Mouse (Mus musculus) midbrain, embryonic 12.5 days (tissue): ENCODE measurements around the gene Ly9. TPM values are rescaled to one million over a fixed set of nuclear protein-coding genes. Genes with fewer than 3 reads are reported as not detected.

Experiments
- ATAC-seq: fragments of 200-750 bp; cut with Nextera tagmentation; 2 replicates; pipeline ENCODE4 v1.8.0; 2017; ENCODE audit warnings: low read depth, moderate TSS enrichment, moderate library complexity; ENCODE audit not compliant: low FRiP score
- H3K27ac ChIP-seq: fragments of 300-500 bp; sonication (generic); replicated peaks from 2 replicates; pipeline ENCODE4 v1.5.1; 2016; ENCODE audit warnings: mild to moderate bottlenecking
- H3K27me3 ChIP-seq: fragments of 300-500 bp; sonication (generic); 2 replicates; pipeline ENCODE4 v1.6.1; 2016; ENCODE audit warnings: mild to moderate bottlenecking
- H3K36me3 ChIP-seq: fragments of 300-500 bp; sonication (generic); 2 replicates; pipeline ENCODE4 v1.6.1; 2016
- H3K4me1 ChIP-seq: fragments of 300-500 bp; sonication (generic); 2 replicates; pipeline ENCODE4 v1.6.1; 2016
- H3K4me2 ChIP-seq: fragments of 300-500 bp; sonication (generic); replicated peaks from 2 replicates; pipeline ENCODE4 v1.6.1; 2016; ENCODE audit warnings: mild to moderate bottlenecking, moderate library complexity
- H3K4me3 ChIP-seq: fragments of 300-500 bp; sonication (generic); 2 replicates; pipeline ENCODE4 v1.5.1; 2016; ENCODE audit warnings: mild to moderate bottlenecking
- H3K9ac ChIP-seq: fragments of 300-500 bp; sonication (generic); replicated peaks from 2 replicates; pipeline ENCODE4 v1.6.1; 2016; ENCODE audit warnings: mild to moderate bottlenecking, moderate library complexity
- H3K9me3 ChIP-seq: fragments of 300-500 bp; sonication (generic); 2 replicates; pipeline ENCODE4 v1.6.1; 2016; ENCODE audit warnings: mild to moderate bottlenecking
- WGBS: fragments of 180-500 bp; shearing (Covaris S2); methylation state at CpG from one replicate; pipeline ENCODE4 v1.1.7; 2016; 5-methylcytosine and 5-hydroxymethylcytosine counted together
- polyA plus RNA-seq: library from polyadenylated mRNA; unstranded; fragments of >200 nt; fragmentation: Nextera tagmentation; extraction: Ambion mirVana; gene quantifications from 2 replicates; pipeline ENCODE4 v1.2.1, GENCODE M21; 2016

Ly9 gene
- polyA plus RNA-seq, 1 experiment from 2014 or later: not detected

- H3K4me1 ChIP-seq: no peaks in the 10 kb centered on the region
- WGBS: 77% methylated on average over 6 of the region's 6 CpGs
- H3K4me3 ChIP-seq: no peak overlapping the region
- H3K9me3 ChIP-seq: no peaks in the 10 kb centered on the region
- no peaks in the 10 kb centered on the region for H3K27me3 ChIP-seq
- no peaks in the 10 kb centered on the region for H3K36me3 ChIP-seq
- no peak for ATAC-seq
- no peak overlapping the region for H3K27ac ChIP-seq
- H3K9ac ChIP-seq: no peak overlapping the region
- H3K4me2 ChIP-seq: no peak overlapping the region
These were observed 22.0 kb upstream of the Ly9 start for GRCm38 (mm10) chr1:171629168-171629567.

DNA sequence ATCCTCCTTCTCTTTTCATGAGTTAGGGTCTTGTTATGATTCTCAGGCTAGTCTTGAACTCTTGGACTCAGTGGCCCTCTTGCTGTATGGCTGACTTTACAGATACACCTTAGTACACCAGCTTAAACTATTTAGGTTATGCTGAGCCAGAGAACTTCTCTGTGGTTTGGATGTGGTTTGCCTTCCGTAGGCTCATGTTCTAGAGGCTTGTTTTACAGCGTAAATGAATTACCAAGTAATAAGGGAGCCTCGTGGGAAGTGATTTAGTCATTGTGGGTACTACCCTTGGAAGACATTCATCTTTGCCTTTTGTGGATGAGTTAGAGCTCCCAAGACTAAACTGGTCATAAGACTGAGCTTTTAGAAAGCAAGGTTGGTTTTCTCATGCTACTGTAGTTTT is 20.6 kb upstream of the Ly9 start:
- no peak overlapping the region for H3K27ac ChIP-seq
- H3K36me3 ChIP-seq: no peaks in the 10 kb centered on the region
- no peak overlapping the region for H3K4me3 ChIP-seq
- H3K9me3 ChIP-seq: no peaks in the 10 kb centered on the region
- no peak for ATAC-seq
- H3K9ac ChIP-seq: no peak overlapping the region
- no peaks in the 10 kb centered on the region for H3K27me3 ChIP-seq
- no peaks in the 10 kb centered on the region for H3K4me1 ChIP-seq
- H3K4me2 ChIP-seq: no peak overlapping the region
- 91% methylated on average over 3 of the region's 3 CpGs for WGBS

DNA sequence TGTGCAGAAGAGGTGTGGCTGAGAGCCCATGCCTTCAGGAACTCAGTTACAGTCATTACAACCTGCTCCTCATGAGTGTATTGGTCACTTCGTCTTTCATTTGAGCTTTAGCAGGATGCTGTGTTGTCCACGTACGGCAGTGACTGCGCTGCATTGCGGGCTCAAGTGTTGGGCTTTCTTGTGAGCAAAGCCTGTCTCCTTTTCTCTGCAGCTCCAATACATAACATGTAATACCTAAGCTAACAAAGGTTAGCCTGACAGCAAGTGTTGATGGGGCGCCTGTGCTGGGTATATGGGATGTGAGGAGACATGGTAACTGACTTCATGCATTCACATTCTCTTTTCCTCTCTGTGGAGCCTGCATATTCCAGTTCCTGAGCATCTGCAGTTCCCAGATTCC is 12.9 kb upstream of the Ly9 start:
- 86% methylated on average over 6 of the region's 6 CpGs for WGBS
- H3K27ac ChIP-seq: no peak overlapping the region
- no peak overlapping the region for H3K4me3 ChIP-seq
- no peaks in the 10 kb centered on the region for H3K27me3 ChIP-seq
- no peak for ATAC-seq
- no peaks in the 10 kb centered on the region for H3K36me3 ChIP-seq
- H3K9ac ChIP-seq: no peak overlapping the region
- no peaks in the 10 kb centered on the region for H3K4me1 ChIP-seq
- H3K4me2 ChIP-seq: no peak overlapping the region
- H3K9me3 ChIP-seq: no peaks in the 10 kb centered on the region

- H3K27ac ChIP-seq: no peak overlapping the region
- H3K36me3 ChIP-seq: no peaks in the 10 kb centered on the region
- H3K4me3 ChIP-seq: no peak overlapping the region
- no peak overlapping the region for H3K9ac ChIP-seq
- ATAC-seq: no peak
- H3K27me3 ChIP-seq: no peaks in the 10 kb centered on the region
- WGBS: 94% methylated on average over 3 of the region's 3 CpGs
- no peak overlapping the region for H3K4me2 ChIP-seq
- no peaks in the 10 kb centered on the region for H3K9me3 ChIP-seq
- H3K4me1 ChIP-seq: no peaks in the 10 kb centered on the region
These were observed 12.4 kb upstream of the Ly9 start for GRCm38 (mm10) chr1:171619645-171620044.

DNA sequence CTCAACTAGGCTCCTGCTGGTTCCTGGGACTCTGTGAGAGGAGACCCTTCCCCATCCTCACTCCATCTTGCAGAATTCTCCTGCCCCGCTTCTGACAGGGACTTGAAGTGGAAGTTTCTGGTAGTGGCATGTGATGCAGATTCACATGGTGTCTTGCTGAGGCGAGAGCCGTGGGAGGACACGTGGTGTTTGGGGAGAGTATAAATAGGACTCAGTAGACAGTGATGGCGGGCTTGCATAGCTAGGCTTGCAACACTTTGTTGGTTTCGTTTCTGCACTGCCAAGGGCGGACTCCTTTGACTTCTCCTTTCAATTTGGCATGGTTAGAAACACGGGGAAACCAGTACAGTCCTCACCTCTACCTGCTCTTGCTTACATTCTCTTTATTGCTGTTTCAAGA is 11.8 kb upstream of the Ly9 start:
- Histone ChIP-seq H3K9me3 (no peaks in the 10 kb centered on the region), H3K36me3 (no peaks in the 10 kb centered on the region), H3K9ac (no peak overlapping the region), H3K27me3 (no peaks in the 10 kb centered on the region), H3K4me3 (no peak overlapping the region), H3K27ac (no peak overlapping the region), H3K4me2 (no peak overlapping the region), H3K4me1 (no peaks in the 10 kb centered on the region)
- 88% methylated on average over 8 of the region's 8 CpGs for WGBS
- no peak for ATAC-seq

- H3K4me2 ChIP-seq: no peak overlapping the region
- no peak overlapping the region for H3K9ac ChIP-seq
- no peak for ATAC-seq
- H3K27me3 ChIP-seq: no peaks in the 10 kb centered on the region
- no peak overlapping the region for H3K27ac ChIP-seq
- H3K9me3 ChIP-seq: no peaks in the 10 kb centered on the region
- H3K36me3 ChIP-seq: no peaks in the 10 kb centered on the region
- no peak overlapping the region for H3K4me3 ChIP-seq
- H3K4me1 ChIP-seq: no peaks in the 10 kb centered on the region
- 88% methylated on average over 11 of the region's 11 CpGs for WGBS
These were observed 9.8 kb upstream of the Ly9 start for GRCm38 (mm10) chr1:171616881-171617515.

GRCm38 (mm10) chr1:171613962-171614361 is 6.8 kb upstream of the Ly9 start:
- no peaks in the 10 kb centered on the region for H3K36me3 ChIP-seq
- H3K4me3 ChIP-seq: no peak overlapping the region
- no peak overlapping the region for H3K9ac ChIP-seq
- H3K4me2 ChIP-seq: no peak overlapping the region
- H3K4me1 ChIP-seq: no peaks in the 10 kb centered on the region
- H3K9me3 ChIP-seq: no peaks in the 10 kb centered on the region
- ATAC-seq: no peak
- WGBS: 52% methylated on average over 2 of the region's 2 CpGs
- no peak overlapping the region for H3K27ac ChIP-seq
- no peaks in the 10 kb centered on the region for H3K27me3 ChIP-seq

DNA sequence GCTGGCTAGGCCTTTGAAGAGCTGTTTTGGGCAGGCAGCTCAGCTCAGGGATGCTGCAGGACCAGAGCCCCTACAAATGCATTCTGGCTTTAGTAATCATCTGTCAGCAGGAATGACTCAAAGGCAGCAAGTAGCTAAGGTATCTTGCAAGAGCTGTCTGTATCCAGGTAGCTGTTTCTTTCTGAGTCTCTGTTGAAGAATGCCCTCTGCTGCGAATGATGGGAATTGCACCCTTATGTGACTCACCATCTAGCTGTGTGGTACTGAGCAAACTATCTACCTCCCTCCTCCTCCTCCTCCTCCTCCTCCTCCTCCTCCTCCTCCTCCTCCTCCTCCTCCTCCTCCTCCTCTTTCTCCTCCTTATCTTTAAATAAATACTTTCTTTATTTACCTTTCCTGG is 3.6 kb upstream of the Ly9 start:
- Histone ChIP-seq H3K27ac (no peak overlapping the region), H3K4me2 (no peak overlapping the region), H3K4me1 (no peaks in the 10 kb centered on the region), H3K4me3 (no peak overlapping the region), H3K36me3 (no peaks in the 10 kb centered on the region), H3K9ac (no peak overlapping the region), H3K27me3 (no peaks in the 10 kb centered on the region), H3K9me3 (no peaks in the 10 kb centered on the region)
- WGBS: 29% methylated on average over 1 of the region's 1 CpGs
- no peak for ATAC-seq

GRCm38 (mm10) chr1:171610026-171610425 is 2.8 kb upstream of the Ly9 start:
- no peak overlapping the region for H3K4me3 ChIP-seq
- no peaks in the 10 kb centered on the region for H3K9me3 ChIP-seq
- no peaks in the 10 kb centered on the region for H3K36me3 ChIP-seq
- 88% methylated on average over 2 of the region's 2 CpGs for WGBS
- H3K9ac ChIP-seq: no peak overlapping the region
- no peaks in the 10 kb centered on the region for H3K4me1 ChIP-seq
- no peak overlapping the region for H3K27ac ChIP-seq
- no peak overlapping the region for H3K4me2 ChIP-seq
- no peaks in the 10 kb centered on the region for H3K27me3 ChIP-seq
- no peak for ATAC-seq

- ATAC-seq: no peak
- H3K27me3 ChIP-seq: no peaks in the 10 kb centered on the region
- H3K4me1 ChIP-seq: no peaks in the 10 kb centered on the region
- no peak overlapping the region for H3K4me2 ChIP-seq
- H3K36me3 ChIP-seq: no peaks in the 10 kb centered on the region
- H3K9me3 ChIP-seq: no peaks in the 10 kb centered on the region
- no peak overlapping the region for H3K4me3 ChIP-seq
- no peak overlapping the region for H3K27ac ChIP-seq
- H3K9ac ChIP-seq: no peak overlapping the region
- 83% methylated on average over 3 of the region's 3 CpGs for WGBS
These were observed 554 bp downstream of the Ly9 start for GRCm38 (mm10) chr1:171606656-171607055.

DNA sequence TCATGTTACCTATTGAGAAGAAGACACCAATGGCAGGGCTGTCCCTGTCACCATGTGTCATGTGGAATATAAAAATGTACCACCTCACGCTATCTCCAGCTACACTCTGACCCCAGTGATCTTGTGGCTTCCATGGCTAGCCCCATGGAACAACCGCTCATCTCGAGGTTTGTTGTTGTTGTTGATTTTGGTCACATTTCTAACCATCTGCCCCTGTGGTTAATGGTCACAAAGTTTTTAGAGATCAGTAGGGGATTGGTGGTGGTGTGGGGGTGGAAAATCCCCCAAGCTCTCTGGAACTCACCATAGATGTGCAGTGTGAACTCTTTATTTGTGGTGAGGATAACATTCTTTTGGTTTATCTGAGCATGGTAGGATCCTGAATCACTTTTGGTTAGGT is 2.5 kb downstream of the Ly9 start:
- 87% methylated on average over 3 of the region's 3 CpGs for WGBS
- no peaks in the 10 kb centered on the region for H3K36me3 ChIP-seq
- H3K9ac ChIP-seq: no peak overlapping the region
- no peaks in the 10 kb centered on the region for H3K4me1 ChIP-seq
- no peak overlapping the region for H3K4me2 ChIP-seq
- no peak overlapping the region for H3K27ac ChIP-seq
- no peak for ATAC-seq
- no peak overlapping the region for H3K4me3 ChIP-seq
- H3K27me3 ChIP-seq: no peaks in the 10 kb centered on the region
- H3K9me3 ChIP-seq: no peaks in the 10 kb centered on the region

DNA sequence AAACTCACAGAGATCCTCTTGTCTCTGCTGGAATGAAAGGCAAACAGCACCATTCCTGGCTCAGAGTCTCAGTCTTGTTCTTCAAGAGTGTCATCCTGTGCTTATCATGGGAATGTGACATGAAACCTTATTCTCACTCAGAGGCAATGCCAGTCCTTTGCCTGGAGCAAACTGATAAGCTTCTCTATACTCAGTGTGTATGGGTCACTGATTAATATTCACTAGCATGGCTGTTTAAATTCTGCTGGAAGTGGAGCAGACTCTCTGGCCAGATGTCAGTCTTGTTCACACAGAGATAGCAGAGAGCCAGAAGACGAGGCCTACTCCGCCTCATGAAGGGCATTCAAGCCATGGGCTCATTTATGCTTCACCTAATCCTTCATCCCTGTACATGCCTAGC is 22.6 kb downstream of the Ly9 start:
- H3K4me1 ChIP-seq: no peaks in the 10 kb centered on the region
- H3K9me3 ChIP-seq: no peaks in the 10 kb centered on the region
- no peaks in the 10 kb centered on the region for H3K36me3 ChIP-seq
- WGBS: 81% methylated on average over 2 of the region's 2 CpGs
- no peak for ATAC-seq
- no peak overlapping the region for H3K4me3 ChIP-seq
- H3K9ac ChIP-seq: no peak overlapping the region
- no peak overlapping the region for H3K4me2 ChIP-seq
- no peak overlapping the region for H3K27ac ChIP-seq
- no peaks in the 10 kb centered on the region for H3K27me3 ChIP-seq

GRCm38 (mm10) chr1:171577168-171577567 is 30.0 kb downstream of the Ly9 start:
- WGBS: 85% methylated on average over 7 of the region's 7 CpGs
- H3K4me2 ChIP-seq: no peak overlapping the region
- ATAC-seq: no peak

More at GRCm38 (mm10) chr1:171577168-171577567, 30.0 kb downstream of the Ly9 start:
- Histone ChIP-seq H3K27ac (no peak overlapping the region), H3K36me3 (no peaks in the 10 kb centered on the region), H3K4me1 (no peaks in the 10 kb centered on the region), H3K9ac (no peak overlapping the region), H3K4me3 (no peak overlapping the region), H3K27me3 (no peaks in the 10 kb centered on the region), H3K9me3 (no peaks in the 10 kb centered on the region)
